Mouse (Mus musculus): ENCODE data around the gene Casp3.

Casp3 gene

DNA sequence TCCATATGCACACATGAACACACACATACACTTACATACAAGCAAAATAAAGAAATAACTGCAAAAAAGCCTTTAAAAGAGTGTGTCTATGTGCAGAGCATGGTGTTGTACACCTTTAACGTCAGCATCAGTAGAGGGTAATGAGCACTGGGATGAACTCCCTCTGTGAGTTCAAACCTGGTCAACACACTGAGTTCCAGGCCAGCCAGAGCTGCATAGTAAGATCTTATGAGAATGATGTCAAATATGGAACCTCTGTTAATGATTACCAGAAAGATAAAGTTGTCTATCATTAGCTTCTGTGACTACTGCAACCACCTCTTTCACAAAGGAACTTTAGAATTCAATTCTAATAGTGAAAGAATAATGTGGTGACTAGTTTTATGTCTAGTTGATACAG lies 10.2 kb upstream of the Casp3 start:
- DNase-seq (ENCODE audit: low spot score), result no peak

DNA sequence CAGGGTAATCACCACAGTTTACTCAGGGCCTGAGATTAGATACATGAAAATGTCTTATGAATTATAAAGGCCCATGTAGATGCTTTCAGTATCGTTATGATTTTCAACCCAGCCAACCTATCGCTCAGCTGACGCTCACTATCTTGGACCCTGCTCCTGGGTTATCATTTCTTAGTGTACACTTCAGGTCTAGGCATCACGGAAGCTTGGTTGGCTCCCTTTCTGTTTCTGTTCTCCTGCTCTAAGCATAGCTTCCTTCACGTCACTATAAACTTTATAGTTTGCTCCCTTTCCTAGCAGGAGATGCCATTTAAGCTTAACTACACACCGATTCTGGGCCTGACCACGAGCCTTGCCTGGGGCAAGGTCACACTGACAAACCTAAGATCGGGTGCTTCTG lies 5.5 kb upstream of the Casp3 start:
- no peak for DNase-seq (ENCODE audit: low spot score)

DNA sequence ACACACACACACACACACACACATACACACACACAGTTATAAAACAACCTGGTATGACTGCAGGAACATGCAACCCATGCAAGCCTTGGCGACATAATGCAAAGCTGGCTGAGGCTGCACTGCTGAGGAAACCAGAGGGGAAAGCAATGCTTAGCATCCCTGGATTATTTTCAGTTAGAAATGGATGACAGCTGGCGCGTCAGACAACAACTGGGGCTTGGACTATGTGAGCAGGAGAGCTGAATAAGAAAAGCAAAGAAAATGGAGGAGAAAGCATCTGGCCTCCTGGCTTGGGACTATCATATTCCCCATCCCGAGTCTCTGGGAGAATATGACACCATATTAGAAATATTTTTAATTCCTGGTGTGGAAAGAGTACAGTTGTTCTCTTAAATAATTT lies 4.2 kb upstream of the Casp3 start:
- DNase-seq (ENCODE audit: low spot score), result no peak

DNA sequence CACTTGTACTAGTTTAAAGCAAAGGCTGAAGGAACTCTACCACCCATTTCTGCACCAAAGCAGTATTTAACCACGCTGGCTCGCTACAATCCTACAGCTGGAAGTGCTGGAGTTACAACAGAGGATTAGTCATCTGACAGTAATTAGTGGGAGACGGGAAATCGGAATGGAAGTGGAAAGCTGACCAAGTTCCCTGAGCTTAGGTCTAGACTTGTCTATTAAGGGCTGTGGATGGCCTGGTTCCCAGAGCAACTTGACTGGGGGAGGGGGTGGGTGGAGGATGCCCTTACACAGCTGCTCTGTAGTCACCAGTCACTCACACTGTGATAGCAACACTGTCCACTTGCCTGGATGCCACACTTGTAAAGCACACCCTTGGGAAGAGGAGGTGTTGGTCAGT lies 3.7 kb upstream of the Casp3 start:
- no peak for DNase-seq (ENCODE audit: low spot score)

DNA sequence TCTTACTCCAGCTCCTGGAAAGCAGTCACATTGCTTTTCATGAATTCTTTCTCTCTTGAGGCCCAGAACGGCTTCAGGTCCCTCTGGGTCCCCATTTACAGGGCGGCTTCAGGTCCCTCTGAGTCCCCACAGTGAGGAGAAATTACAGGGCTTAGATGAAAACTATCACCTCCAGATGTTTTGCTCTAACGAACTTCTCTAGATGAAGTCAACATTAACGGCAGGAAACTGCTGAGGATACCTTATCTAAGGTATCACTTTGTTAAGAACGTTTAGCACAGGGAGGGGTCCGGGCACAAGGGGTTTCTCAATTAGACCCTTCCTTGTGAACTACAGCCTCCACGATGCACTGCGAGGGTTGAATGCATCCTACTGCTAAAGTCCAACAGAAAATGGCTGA lies 1.2 kb upstream of the Casp3 start:
- DNase-seq (ENCODE audit: low spot score), result no peak

DNA sequence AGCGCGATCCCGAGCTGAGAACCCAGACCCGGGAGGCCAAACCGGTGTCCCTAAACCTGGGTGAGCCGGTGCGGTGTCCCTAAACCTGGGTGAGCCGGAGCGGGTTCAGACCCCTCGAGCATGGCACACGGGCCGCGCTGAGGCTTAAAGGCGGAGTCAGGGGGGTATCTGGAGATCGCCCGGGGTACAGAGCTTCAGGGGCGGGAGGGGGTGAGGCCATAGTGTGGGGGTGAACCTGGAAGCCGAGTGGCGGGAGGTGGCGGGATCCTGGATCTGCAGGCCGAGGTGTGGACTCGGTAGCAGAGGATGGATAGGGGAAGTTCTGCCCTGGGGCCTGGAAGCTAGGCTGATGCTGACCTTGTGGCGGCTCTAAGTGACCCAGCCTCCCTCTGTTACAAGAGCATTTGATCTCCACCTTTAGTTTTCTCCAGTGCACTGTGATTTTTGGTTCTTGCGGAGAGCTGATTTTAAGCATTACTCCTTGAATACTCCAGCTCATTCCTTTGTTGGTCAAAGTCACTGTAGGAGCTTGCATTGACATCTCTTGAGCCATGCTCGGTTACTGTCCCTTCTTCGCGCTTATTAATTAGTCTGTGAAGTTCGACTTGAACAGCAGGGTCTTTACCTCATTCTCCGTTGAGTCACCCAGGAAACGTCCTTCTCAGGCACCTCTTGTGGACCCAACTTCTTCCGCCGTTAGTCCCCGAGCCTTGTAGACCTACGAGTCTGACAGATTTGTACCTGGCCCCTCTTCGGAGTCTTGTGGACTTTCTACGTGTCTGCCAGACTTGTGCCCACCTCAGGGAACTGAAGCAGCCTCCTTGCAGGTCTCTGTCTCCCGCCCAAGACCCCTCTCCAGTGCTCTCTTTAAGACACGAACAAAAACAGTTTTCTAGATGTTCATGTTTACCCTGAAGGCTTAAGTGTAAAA lies 864 bp downstream of the Casp3 start:
- DNase-seq (ENCODE audit: low spot score), result no peak

DNA sequence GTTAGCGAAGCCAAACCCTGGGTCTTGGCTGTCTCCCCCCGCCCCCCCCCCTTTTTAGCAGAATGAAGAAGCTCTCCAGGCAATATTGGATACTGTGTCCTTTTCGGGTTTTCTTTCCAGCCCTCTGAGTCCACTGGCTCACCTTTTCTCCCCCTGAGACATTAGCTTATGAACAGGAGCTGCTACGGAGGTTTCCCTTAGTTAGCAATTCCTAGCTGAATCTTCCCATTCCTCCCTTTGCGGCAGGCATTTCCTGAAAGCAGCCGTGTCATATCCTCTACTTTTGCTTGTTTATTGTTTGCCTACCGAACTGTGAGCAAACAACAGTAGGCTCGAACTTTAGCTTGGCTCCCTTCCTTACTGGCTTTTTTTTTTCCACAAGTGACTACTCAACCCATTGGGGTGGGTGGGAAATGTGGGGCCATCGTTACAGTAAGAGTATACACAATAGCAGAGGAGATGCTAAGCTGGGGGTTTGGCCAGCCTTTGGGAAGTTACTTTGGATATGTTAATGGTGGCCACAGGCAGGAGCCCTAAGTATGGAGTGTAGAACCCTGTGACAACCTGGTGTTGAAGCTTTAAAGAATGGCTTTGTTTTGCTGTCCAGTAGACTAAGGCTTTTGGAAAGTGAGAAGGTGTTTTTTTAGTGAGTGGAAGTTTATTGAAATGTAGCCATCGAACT lies 1.7 kb downstream of the Casp3 start:
- no peak for DNase-seq (ENCODE audit: low spot score)

DNA sequence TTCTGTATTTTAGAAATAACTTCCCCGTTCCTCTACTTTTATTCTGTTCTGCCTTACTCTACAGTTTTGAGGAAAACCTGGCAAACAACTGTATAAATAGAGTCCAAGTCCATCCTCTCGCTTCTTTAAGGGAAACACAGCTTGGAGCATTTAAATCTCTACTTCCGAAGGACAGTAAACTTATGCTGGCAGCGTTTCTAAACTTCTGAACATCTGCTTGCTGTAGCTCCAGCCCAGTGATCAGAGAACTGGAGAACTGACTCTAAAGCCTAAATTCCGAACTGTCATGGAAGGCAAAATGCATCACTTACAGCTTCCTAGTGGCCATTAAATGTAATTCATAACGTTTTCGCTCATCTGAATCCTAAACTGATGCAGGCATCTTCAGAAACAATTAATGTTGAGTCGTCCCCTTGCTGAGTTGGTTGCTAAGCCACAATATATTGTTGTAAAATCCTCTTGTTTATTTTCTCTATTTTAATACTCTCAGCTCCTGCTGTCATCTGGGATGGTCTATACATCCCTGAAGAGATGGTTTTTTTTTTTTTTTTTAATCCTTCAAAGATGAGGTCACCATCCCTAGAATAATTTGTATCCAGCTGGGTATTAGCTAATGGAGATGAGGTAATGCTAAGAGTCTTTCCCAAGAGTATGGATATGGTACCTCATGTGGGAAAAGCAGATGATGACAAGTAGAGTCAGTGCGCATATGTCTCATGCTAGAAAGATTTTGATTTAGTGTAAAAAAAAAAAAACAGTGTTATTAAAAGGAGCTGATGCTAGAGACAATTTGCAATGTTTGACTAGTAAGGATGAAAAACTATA lies 5.6 kb downstream of the Casp3 start:
- no peak for DNase-seq (ENCODE audit: low spot score)

DNA sequence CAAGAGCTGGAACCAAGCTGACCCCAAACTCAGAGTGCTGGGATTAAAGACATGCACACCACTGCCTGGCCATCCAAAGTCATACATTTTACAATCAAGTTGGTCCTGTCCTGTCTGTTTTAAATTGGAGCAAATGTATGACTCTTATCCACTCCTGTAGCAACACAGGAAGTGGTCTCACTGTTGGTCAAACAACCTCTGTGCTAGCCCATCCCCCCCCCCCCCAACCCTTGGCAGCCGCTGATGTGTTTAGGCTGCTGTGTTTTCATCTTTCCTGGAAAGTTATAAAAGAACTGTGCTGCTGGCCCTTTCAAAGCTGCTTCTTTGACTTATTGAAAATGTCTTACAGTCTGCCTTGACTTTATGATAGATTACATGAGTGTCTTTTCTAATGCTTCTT lies 8.1 kb downstream of the Casp3 start:
- DNase-seq (ENCODE audit: low spot score), result no peak

DNA sequence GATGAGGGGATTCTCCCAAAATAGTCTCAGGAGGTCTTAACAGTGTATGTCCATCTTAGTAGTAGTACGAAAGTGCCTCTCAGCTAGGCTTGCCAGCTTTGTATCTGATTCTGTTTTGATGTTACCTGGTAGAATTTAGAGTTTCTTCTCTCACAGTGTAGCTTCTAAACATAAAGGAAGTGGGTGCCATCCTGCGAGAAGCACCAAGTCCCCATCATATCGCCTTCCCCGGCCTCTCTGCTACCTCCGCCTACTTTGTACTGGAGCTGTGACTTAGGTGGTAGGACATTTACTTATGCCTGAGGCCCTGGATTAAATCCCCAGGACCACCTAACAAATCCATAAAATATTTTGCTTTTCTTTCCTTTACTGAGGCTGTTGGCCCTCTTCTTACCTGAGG lies 9.6 kb downstream of the Casp3 start:
- no peak for DNase-seq (ENCODE audit: low spot score)

DNA sequence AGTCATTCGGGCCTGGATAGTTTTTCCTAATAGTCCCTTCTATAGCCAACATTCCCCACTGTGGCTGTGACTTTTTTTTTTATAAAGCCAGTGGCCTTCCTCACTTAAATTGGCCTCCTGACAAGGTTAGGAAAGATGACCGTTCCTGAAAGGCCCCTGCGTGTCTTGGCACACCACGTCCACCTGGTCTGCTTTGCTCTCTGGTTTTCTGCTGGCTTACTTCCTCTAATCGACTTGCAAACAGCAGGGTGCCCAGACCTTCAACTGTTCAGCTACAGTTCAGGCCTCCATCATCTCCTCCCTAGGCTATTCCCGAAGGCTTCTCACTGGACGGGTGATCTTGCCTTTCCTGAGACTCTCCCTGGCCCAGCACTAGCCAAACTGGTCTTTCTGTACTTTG lies 10.8 kb downstream of the Casp3 start:
- no peak for DNase-seq (ENCODE audit: low spot score)

DNA sequence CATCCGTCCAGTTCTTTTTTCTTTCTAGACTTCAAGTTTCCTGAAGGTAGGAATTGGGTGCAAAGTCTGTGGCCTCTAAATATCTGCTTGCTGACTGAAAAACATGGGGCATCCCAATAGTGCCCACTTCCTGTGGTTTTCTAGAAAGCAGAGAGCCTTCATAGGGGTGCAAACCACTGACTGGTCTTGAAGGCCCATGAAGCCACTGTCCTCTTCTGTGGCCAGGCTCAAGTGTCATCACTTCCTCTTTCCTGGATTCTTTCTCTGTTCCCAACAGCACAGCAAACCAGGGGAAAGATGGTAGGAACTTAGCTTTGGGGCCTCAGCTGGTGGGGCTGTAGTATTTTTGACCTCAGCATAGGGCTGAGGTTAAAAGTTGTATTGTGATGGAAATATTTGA lies 11.6 kb downstream of the Casp3 start:
- DNase-seq (ENCODE audit: low spot score), result no peak

DNA sequence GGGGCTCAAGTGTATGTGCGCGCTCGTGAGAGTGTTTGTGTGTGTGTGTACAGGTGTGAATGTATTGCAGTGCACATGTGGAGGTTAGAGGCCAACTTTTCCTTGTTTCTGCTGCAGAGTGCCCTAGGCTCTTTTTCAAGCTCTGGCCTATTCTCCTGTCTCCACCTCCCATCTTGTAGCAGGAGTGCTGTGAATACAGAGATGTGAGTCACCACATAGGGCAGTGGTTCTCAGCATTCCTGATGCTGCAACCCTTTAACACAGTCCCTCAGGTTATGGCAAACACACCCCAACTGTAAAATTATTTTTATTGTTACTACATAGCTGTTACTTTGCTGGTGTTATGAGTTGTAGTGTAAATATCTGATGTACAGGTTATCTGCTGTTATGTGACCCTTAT lies 13.3 kb downstream of the Casp3 start:
- DNase-seq (ENCODE audit: low spot score), result no peak

DNA sequence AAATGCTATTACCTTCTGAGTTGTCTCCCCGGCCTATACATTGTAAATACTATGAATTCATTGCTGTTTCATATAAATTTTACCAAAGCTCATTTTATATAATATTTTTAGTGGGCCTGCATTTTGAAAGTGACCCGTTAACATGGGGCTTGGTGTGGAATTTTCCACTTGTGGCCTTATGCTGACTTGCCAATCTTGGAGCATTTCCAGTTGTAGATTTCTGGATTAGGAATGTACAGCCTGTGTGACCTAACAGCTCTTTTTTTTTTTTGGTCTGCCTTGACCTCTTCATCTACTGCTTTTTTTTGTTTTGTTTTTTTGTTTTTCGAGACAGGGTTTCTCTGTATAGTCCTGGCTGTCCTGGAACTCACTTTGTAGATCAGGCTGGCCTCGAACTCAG lies 13.8 kb downstream of the Casp3 start:
- no peak for DNase-seq (ENCODE audit: low spot score)

DNA sequence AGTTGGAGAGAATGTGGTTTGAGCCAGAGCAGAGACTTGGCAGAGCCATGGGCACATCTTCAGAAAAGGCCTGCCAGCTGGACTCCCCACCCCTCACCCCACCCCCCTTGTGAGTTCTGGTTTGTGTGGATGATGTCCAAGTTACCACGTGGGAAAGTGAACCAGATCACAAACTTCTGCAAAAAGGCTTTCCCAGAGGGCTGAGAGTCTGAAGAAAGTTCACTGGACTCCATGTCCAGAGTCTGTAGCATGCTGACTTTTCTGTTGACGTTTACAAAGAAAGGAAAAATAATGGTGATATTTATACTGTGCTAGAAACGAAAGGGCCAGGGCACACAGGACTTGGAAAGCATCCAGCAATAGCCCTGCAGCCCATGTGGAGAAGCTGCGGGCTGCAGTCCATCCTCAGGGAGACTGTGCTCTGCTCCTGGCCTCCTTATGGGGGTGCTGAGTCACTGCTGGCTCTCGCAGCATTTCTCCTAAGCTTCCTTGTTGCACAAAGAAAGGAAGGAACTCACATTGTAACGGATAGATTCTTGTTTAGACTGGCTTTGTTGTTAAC lies 22.0 kb downstream of the Casp3 start:
- DNase-seq (ENCODE audit: low spot score), result peak; percentile 11

DNA sequence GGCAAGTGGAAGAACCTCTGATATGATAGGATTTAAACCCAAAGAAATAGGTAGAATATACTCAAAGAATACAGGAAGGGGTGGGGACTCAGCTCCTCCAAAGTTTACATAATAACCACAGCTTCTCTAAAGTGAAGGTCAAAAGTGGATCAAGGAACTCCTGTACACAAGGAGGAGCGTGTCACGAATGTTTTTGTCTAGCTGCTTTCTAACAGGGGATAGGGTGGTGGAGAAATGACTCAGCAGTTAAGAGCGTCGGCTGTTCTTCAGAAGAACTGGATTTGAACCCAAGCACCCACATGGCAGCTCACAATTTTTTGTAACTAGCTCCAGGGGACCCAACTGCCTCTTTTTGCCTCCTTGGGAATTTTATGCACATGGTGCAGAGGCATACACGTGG lies 22.8 kb downstream of the Casp3 start:
- DNase-seq (ENCODE audit: low spot score), result no peak

DNA sequence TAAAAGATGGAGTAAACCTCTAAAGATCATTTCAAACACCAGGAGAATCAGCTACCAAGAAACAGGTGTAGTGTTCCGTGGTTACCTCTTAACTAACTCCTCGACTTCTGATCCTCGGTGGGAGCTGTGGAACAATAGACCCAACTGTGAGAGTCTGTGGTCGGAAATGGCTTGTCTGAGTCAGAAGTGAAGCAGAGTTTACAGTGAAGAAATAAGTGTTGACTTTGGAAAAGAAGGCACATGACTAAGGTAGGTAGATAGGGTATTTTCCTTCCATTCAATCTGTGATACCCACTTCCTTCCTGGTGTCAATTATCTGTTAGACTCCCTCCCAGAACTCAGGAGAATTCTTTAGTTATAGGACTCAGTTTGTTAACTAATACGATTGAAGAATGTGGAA lies 24.2 kb downstream of the Casp3 start:
- no peak for DNase-seq (ENCODE audit: low spot score)

DNA sequence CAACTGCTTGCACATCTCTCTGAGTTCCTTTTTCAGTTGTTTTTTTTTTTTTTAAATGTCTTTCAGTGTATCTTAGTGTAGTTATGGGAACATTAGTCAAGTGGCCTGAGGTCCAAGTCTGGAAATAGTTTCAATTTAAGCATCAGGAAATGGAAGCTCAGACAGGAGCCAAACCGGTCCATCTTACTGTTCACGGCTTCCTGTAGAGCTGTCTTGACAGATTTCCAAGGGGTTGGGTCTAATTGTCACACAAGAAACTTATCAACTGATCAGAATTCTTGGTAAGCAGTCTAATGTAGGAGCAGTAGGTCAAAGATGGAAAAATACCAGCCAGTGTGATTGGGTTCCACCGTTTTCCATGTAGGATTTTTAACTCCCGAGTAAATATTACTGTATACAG lies 31.3 kb downstream of the Casp3 start:
- no peak for DNase-seq (ENCODE audit: low spot score)

DNA sequence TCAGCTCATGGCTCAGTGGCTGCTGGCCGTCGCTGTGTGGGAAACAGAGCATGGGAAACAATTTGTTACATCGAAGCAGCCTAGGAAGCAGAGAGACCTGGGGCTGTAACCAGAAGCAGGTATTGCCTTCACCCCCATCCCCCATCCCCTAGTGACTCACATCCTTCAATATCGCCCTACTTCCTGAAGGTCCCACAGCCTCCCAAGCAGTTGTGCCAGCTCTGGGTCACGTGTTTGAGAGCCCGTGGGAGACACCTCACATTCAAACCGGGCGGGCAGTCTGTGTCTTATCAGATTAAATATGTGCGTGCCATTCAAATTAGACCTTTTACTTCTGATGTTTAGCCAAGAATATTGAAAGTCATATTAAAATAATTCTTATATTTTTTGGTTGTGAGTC lies 34.8 kb downstream of the Casp3 start:
- no peak for DNase-seq (ENCODE audit: low spot score)

DNA sequence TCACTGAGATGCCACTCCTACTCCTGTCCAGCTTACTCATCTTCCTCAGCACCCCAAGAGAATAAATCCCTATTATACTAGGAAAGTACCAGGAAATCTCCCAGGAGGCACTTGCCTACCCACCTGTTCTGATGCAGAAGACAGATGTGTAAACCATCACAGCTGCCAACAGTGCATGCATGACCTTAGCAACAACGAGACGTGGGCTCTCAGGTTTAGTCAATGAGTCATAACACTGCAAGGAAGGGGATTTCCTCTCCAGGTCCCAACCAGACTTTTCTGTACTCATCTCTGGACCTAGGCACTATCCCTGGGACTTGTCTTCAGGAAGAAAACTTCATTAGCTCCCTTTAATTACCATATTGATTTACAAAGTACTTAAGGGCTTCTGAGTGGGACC lies 38.8 kb downstream of the Casp3 start:
- no peak for DNase-seq (ENCODE audit: low spot score)

DNA sequence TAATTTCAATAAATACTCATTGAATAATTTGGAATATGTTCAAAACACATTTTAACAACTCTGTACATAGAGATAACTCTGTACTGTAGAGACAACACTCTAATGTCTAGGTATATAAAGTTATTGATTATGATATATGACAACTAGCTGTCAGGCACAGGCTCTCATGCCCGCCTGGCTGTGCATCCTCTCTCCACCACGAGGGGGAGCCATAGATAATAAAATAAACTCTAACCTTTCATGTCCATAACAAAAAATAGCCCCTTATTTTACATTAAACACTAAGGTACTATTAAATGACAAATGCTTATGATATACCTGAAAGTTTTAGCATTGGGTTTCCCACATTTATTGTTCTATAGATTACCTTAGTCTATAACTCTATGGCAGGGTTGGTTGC lies 54.4 kb downstream of the Casp3 start:
- peak; percentile 69 for DNase-seq (ENCODE audit: low spot score)

DNA sequence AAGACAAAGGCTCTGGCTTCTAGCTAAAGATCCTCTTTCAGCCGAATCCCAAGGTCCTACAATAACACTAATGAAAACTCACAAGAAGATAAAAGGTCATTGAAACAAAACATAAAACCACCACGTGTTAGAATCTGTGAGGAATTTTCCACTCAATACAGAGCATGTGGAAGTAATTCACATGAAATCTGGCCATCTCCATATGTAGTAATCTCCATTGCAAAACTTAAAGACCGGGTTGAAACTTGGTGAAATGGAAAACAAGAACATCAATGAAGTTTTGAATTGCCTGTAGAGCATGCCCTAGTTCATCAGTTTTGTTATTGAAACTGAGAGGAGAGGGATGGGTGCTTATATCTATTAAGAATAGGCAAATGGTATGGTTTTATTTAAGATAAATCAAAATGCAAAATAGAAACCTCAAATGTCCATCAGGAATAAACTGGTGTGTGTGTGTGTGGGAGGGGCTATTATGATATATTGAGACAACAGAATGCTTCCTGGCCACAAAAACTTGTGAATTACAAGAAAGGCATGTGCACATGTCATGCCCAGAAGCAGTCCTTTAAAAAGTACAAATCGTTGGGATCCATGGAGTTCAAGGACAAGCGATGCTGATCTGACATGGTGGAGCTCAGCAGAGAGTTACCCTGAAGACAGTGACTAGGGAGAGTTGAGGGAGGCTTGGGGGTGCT lies 63.7 kb downstream of the Casp3 start:
- no peak for DNase-seq (ENCODE audit: low spot score)
